Mouse (Mus musculus): ENCODE results near the gene Lbx1. TPM values are rescaled to one million over a fixed set of nuclear protein-coding genes. Genes with fewer than 3 reads are reported as not detected.

Lbx1 gene
- polyA plus RNA-seq, 1 experiment from 2014 or later, result 0.75 TPM

DNA sequence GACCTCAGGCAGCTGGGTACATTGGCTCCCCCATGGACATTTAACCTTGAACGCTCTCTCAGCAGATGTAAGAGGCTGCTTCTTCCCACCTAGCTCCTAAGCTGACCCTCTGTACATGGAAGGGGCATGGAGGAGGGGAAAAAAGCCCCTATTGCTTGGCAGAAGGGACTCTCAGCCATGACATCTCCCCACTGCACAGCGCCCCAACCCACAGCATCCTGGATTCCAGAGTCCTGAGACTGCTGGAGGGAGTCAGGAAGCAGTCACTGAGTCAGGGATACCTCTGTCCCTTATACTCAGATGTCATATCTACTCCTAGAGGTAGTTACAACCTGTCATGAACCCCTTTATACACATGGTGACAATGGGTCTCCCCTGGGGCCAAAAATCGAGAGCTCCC is 8.6 kb downstream of the Lbx1 start:
- no peak for ATAC-seq (ENCODE audit: insufficient number of reproducible peaks, low FRiP score, low TSS enrichment, low read depth)
- H3K4me1 ChIP-seq, result peaks cover 37% of the 10 kb centered on the region
- H3K27me3 ChIP-seq, result peaks cover 98% of the 10 kb centered on the region
- no peak overlapping the region for H3K9ac ChIP-seq
- no peak overlapping the region for H3K4me2 ChIP-seq (replicated peaks)
- H3K27ac ChIP-seq (replicated peaks), result no peak overlapping the region
- no peaks in the 10 kb centered on the region for H3K9me3 ChIP-seq (replicated peaks)
- no peaks in the 10 kb centered on the region for H3K36me3 ChIP-seq
- WGBS, result 8% methylated on average over 3 of the region's 3 CpGs
- no peak overlapping the region for H3K4me3 ChIP-seq (replicated peaks)

DNA sequence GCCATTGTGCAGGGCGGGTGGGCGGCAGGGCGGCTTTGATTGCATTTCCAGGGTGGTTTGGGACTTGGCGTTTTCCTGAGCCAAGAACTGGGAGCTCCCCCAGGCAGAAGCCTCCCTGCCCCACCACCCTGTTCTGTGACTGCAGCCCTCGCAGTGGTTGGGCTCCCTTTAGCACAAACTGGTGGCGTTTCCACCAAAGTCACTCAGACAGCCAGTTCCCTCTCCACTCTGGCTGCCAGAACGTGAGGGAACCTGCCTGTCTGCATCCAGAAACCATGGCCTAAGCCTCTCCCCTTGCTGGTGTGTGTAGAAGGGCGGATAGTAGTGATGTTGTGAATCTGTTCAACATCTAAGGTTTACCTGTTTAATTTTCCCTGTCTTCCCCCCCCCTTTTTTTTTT is 9.4 kb downstream of the Lbx1 start:
- 3% methylated on average over 8 of the region's 8 CpGs for WGBS
- H3K27me3 ChIP-seq, result peaks cover 98% of the 10 kb centered on the region
- no peak overlapping the region for H3K9ac ChIP-seq
- H3K4me2 ChIP-seq (replicated peaks), result no peak overlapping the region
- no peak overlapping the region for H3K27ac ChIP-seq (replicated peaks)
- H3K9me3 ChIP-seq (replicated peaks), result no peaks in the 10 kb centered on the region
- H3K36me3 ChIP-seq, result no peaks in the 10 kb centered on the region
- H3K4me3 ChIP-seq (replicated peaks), result no peak overlapping the region
- no peak for ATAC-seq (ENCODE audit: insufficient number of reproducible peaks, low FRiP score, low TSS enrichment, low read depth)
- H3K4me1 ChIP-seq, result peaks cover 32% of the 10 kb centered on the region

- Histone ChIP-seq H3K27ac (replicated peaks) (no peak overlapping the region), H3K4me1 (peaks cover 33% of the 10 kb centered on the region), H3K9me3 (replicated peaks) (no peaks in the 10 kb centered on the region), H3K9ac (no peak overlapping the region), H3K27me3 (peaks cover 96% of the 10 kb centered on the region), H3K4me2 (replicated peaks) (no peak overlapping the region), H3K4me3 (replicated peaks) (no peak overlapping the region), H3K36me3 (no peaks in the 10 kb centered on the region)
- under 1% methylated on average over 12 of the region's 12 CpGs for WGBS
- no peak for ATAC-seq (ENCODE audit: insufficient number of reproducible peaks, low FRiP score, low TSS enrichment, low read depth)
These were observed 10.5 kb downstream of the Lbx1 start for GRCm38 (mm10) chr19:45225130-45225529.

- H3K4me2 ChIP-seq (replicated peaks), result peak overlapping the region; percentile 26; the same call in 1 of the 2 replicates
- ATAC-seq (ENCODE audit: insufficient number of reproducible peaks, low FRiP score, low TSS enrichment, low read depth), result no peak
- 4% methylated on average over 6 of the region's 6 CpGs for WGBS
These were observed 11.4 kb downstream of the Lbx1 start for GRCm38 (mm10) chr19:45224286-45224559.

GRCm38 (mm10) chr19:45223413-45224285 is 12.0 kb downstream of the Lbx1 start:
- H3K27ac ChIP-seq (replicated peaks), result no peak overlapping the region
- peaks cover 23% of the 10 kb centered on the region for H3K4me1 ChIP-seq
- peaks cover 91% of the 10 kb centered on the region for H3K27me3 ChIP-seq
- ATAC-seq (ENCODE audit: insufficient number of reproducible peaks, low FRiP score, low TSS enrichment, low read depth), result no peak
- peak overlapping the region; percentile 26 for H3K4me2 ChIP-seq (replicated peaks)
- 0 out of 2 replicates have a peak overlapping the region, but pooled peaks have one; percentile 12 for H3K4me3 ChIP-seq (replicated peaks)
- 1% methylated on average over 49 of the region's 49 CpGs for whole genome bisulfite sequencing
- H3K9ac ChIP-seq, result no peak overlapping the region
- H3K36me3 ChIP-seq, result no peaks in the 10 kb centered on the region
- no peaks in the 10 kb centered on the region for H3K9me3 ChIP-seq (replicated peaks)

More at GRCm38 (mm10) chr19:45224286-45224559, 11.4 kb downstream of the Lbx1 start:
- H3K27me3 ChIP-seq, result peaks cover 93% of the 10 kb centered on the region
- H3K36me3 ChIP-seq, result no peaks in the 10 kb centered on the region
- H3K9ac ChIP-seq, result no peak overlapping the region
- peaks cover 27% of the 10 kb centered on the region for H3K4me1 ChIP-seq
- no peaks in the 10 kb centered on the region for H3K9me3 ChIP-seq (replicated peaks)
- H3K27ac ChIP-seq (replicated peaks), result no peak overlapping the region
- 0 out of 2 replicates have a peak overlapping the region, but pooled peaks have one; percentile 12 for H3K4me3 ChIP-seq (replicated peaks)

- WGBS, result 11% methylated on average over 17 of the region's 17 CpGs
- Histone ChIP-seq H3K4me2 (replicated peaks) (no peak overlapping the region), H3K9ac (no peak overlapping the region), H3K4me3 (replicated peaks) (no peak overlapping the region), H3K4me1 (peaks cover 23% of the 10 kb centered on the region), H3K27ac (replicated peaks) (no peak overlapping the region), H3K9me3 (replicated peaks) (no peaks in the 10 kb centered on the region), H3K36me3 (no peaks in the 10 kb centered on the region), H3K27me3 (peaks cover 85% of the 10 kb centered on the region)
- ATAC-seq (ENCODE audit: insufficient number of reproducible peaks, low FRiP score, low TSS enrichment, low read depth), result no peak
These were observed 13.3 kb downstream of the Lbx1 start for GRCm38 (mm10) chr19:45222141-45222782.

DNA sequence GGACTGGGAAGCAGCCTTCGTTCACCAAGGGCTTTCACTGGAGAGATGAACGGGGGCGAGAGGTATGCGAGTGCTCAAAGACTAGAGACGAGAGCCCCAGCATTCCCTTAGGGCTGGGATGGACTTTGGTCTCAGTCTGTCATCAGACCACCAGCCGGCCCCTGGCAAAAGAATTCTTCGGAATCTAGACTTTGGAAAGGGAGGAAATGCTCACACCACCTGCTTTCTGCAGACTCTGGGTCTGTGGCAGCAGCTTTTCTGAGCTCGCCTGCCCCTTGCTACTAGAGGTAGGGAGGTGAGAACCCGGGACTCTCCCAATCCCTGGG is 14.2 kb downstream of the Lbx1 start:
- peaks cover 23% of the 10 kb centered on the region for H3K4me1 ChIP-seq
- ATAC-seq (ENCODE audit: insufficient number of reproducible peaks, low FRiP score, low TSS enrichment, low read depth), result no peak
- no peak overlapping the region for H3K9ac ChIP-seq
- no peak overlapping the region for H3K27ac ChIP-seq (replicated peaks)
- WGBS, result 1% methylated on average over 9 of the region's 9 CpGs
- peak overlapping the region; percentile 38 for H3K4me3 ChIP-seq (replicated peaks)
- no peaks in the 10 kb centered on the region for H3K36me3 ChIP-seq
- peaks cover 76% of the 10 kb centered on the region for H3K27me3 ChIP-seq
- H3K4me2 ChIP-seq (replicated peaks), result peak overlapping the region; percentile 71
- no peaks in the 10 kb centered on the region for H3K9me3 ChIP-seq (replicated peaks)

DNA sequence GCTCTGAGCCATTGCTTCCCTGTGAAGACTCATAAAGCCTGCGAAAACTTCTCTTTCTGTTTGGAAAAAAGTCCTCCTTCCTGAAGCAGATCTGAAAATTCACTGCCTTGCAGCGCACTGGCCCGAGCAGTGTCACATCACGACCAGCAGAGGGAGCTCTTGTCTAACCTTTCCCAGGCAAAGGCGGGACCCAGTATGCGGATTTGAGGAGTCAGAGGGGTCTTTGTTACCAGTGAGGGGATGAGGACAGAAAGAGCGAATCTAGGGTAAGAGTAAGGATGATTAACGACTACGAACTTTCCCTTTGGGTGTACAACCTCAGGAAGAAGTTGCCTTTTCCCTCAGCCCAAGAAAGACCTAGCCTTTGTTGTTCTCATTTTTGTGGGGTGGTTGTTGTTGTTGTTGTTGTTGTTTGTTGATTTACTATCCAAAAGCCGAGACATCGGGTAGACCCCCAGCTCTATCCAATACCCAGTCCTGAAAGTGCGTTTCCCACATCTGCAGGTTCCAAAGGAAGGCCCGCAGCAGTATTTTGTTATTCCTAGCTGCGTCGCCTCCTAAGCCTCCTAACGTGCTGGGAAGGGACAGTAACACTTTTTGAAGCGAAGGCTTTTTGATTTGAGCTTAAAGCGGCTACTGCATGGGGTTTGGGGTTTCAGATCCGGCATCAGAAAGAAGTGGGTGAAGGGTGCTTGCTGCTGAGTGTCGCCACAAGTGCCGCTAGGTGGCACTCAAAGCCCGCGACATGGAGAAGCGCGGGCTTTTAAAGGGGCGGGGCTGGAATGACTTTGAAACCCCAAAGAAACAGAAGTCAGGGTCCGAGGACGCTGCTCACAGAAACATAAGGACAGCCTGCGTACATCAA is 14.8 kb downstream of the Lbx1 start:
- Histone ChIP-seq H3K4me1 (peaks cover 23% of the 10 kb centered on the region), H3K27ac (replicated peaks) (no peak overlapping the region), H3K36me3 (no peaks in the 10 kb centered on the region), H3K4me2 (replicated peaks) (peak overlapping the region; percentile 71), H3K27me3 (peaks cover 71% of the 10 kb centered on the region), H3K9ac (peak overlapping the region; percentile 28; the same call in 1 of the 2 replicates), H3K4me3 (replicated peaks) (peak overlapping the region; percentile 38), H3K9me3 (replicated peaks) (no peaks in the 10 kb centered on the region)
- peak; percentile 68 for ATAC-seq (ENCODE audit: insufficient number of reproducible peaks, low FRiP score, low TSS enrichment, low read depth)
- under 1% methylated on average over 29 of the region's 29 CpGs for WGBS

DNA sequence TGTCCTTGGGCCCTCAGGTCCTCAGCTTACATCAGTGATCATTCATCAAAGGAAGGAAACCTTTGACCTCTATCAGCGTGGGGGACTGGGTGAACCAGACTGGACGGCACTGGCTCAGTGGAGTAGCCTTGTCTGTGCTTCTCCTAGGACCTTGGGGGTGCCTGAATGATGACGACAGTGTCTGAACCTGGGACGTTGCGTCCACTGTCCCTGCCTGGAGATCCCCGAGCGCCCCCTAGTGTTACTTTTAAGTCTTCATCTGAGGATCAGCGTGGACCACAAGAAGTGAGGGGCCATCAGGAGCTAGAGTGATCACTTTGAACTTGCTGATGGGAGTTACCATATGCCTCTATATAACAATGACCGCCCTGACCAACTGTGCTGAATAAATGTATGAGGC is 19.4 kb downstream of the Lbx1 start:
- H3K27me3 ChIP-seq, result peaks cover 25% of the 10 kb centered on the region
- ATAC-seq (ENCODE audit: insufficient number of reproducible peaks, low FRiP score, low TSS enrichment, low read depth), result no peak
- no peak overlapping the region for H3K9ac ChIP-seq
- WGBS, result 2% methylated on average over 9 of the region's 9 CpGs
- no peak overlapping the region for H3K4me2 ChIP-seq (replicated peaks)
- H3K9me3 ChIP-seq (replicated peaks), result no peaks in the 10 kb centered on the region
- H3K4me3 ChIP-seq (replicated peaks), result no peak overlapping the region
- H3K4me1 ChIP-seq, result peaks cover 6% of the 10 kb centered on the region
- no peak overlapping the region for H3K27ac ChIP-seq (replicated peaks)
- no peaks in the 10 kb centered on the region for H3K36me3 ChIP-seq

DNA sequence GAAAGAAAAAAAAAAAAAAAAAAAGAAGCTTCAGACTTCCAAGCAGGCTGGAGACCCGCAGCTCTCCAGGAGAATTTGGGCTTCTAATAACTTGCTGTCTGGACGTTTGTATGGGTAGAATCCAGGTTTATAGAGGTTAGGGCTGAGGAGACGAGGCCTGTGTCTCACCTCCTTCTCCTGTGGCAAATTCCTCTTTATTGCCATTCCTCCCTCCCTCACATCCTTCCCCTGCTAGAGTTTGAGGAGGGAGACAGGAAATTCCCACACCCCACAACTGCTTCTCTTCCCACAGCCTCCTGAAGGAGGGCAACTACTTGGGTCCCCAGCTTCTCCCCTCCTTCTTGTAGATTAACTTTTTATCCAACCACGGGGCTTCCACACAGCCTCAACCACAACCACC is 20.2 kb downstream of the Lbx1 start:
- Histone ChIP-seq H3K9me3 (replicated peaks) (no peaks in the 10 kb centered on the region), H3K27me3 (peaks cover 21% of the 10 kb centered on the region), H3K9ac (no peak overlapping the region), H3K4me2 (replicated peaks) (no peak overlapping the region), H3K4me3 (replicated peaks) (no peak overlapping the region), H3K4me1 (no peaks in the 10 kb centered on the region), H3K36me3 (no peaks in the 10 kb centered on the region), H3K27ac (replicated peaks) (no peak overlapping the region)
- WGBS, result 77% methylated on average over 4 of the region's 4 CpGs
- no peak for ATAC-seq (ENCODE audit: insufficient number of reproducible peaks, low FRiP score, low TSS enrichment, low read depth)

DNA sequence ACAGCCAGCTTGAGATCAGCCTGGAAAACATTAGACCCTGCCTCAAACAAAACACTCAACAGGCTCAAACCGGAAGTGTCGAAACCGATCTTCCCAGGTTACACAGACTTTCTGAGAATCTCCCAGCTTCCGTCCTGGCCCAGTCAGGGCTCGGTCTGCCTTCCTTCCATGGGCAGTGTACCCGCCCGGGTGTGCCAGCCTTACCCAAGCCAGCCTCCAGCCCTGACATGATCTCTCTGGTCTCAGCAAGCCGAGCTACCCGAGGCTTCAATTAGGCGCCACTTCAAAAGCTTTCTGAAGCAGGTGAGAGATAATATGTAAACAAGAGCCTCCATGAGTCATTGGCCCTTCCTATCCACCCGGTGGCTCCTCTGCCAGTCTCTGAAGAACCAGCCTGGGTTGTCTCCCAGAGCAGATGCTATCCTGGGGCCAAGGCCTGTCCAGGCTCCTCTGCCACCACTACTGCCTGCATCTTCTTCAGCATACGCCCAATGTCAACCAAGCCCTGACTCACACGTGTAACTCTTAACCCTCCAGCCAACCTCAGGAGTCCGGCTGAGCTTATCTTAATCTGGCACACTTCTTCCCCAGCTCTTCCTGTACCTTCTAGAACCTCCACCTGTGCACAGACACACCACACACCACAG is 25.7 kb downstream of the Lbx1 start:
- H3K36me3 ChIP-seq, result no peaks in the 10 kb centered on the region
- H3K4me3 ChIP-seq (replicated peaks), result no peak overlapping the region
- H3K4me1 ChIP-seq, result peaks cover 13% of the 10 kb centered on the region
- H3K4me2 ChIP-seq (replicated peaks), result no peak overlapping the region
- no peaks in the 10 kb centered on the region for H3K9me3 ChIP-seq (replicated peaks)
- H3K9ac ChIP-seq, result no peak overlapping the region
- peak overlapping the region; percentile 72 for H3K27ac ChIP-seq (replicated peaks)
- WGBS, result 63% methylated on average over 14 of the region's 14 CpGs
- ATAC-seq (ENCODE audit: insufficient number of reproducible peaks, low FRiP score, low TSS enrichment, low read depth), result no peak
- H3K27me3 ChIP-seq, result peaks cover 2% of the 10 kb centered on the region

Measured in embryonic facial prominence, embryonic 15.5 days (tissue).